ENCODE assay signal across 9 mouse cellular contexts in the genomic region with DNA sequence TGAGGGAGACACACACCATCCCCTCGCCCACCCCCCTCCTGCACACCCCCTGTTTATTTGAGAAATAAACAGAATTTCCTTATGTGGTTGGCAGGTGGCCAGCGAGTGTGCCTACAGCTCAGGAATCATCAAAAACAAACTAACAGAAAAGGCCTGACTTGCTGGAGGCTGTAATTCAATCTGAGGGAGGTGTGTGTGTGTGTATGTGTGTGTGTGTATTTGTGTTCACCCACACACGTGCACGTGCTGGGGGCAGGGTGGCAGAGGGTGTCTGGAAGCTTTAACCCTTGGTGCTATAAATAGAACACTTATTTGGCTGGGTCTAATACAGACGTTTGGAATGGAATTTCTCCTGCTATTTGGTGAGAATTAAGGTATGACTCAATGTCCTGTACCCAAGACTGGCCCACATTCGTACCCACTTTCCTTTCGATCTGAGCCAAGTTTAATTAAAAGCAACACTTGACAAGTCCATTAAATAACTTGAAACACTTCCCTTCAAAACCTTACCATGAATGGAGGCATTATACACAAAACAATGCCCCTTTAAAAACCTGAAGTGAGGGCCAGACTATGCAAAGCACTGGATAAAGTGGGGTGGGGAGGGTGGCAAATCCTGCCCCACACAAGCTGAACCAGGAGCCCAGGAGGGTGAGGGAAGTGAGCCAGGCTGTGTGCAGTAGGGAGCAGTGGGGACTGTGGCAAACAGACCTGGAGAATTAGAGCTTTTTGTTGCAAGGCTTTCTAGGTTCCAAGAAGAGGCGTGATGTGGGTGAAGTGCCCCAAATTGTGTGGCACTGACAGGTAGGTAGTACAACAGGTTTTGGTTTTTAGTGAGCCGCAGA. TPM values are rescaled to one million over a fixed set of nuclear protein-coding genes. Genes with fewer than 3 reads are reported as not detected.
DNase-seq lines count a peak whose midpoint lies in the region; ATAC-seq and TF ChIP-seq lines count a peak whose summit lies in the region.
"Had no signal": no experiment of that assay in that cellular context is flagged by ENCODE, and none has a peak within 500 bp of the region (broad histone marks: within the 10 kb centered on the region; RNA-seq: fewer than 3 reads in every experiment).

No protein-coding gene starts in this region.

- TF ChIP-seq CTCF in Patski (IDR thresholded peaks at IDR 0.05): no peak
- TF ChIP-seq CTCF in lung, postnatal 0 days (IDR thresholded peaks at IDR 0.05): no peak

- peaks cover 44% of the 10 kb centered on the region for H3K4me1 ChIP-seq in heart, embryonic 12.5 days (replicated peaks)
- H3K4me1 ChIP-seq in hindbrain, embryonic 14.5 days (replicated peaks; ENCODE audit: control insufficient read depth, insufficient read depth, low read length): no peaks in the 10 kb centered on the region; the same call in 1 of the 2 replicates
- H3K4me1 ChIP-seq in lung, postnatal 0 days (ENCODE audit: insufficient read depth, low read depth, low read length): peaks cover 23% of the 10 kb centered on the region

- H3K27ac ChIP-seq in heart, embryonic 12.5 days (ENCODE audit: poor library complexity, severe bottlenecking): peak overlapping the region; percentile 7
- H3K27ac ChIP-seq in hindbrain, embryonic 14.5 days: no peak overlapping the region
- H3K27ac ChIP-seq in lung, postnatal 0 days (ENCODE audit: low read length): no peak overlapping the region
- H3K27ac ChIP-seq: liver, embryonic 15.5 days had no signal

- peak; percentile 58 for TF ChIP-seq EP300 in lung, postnatal 0 days (IDR thresholded peaks at IDR 0.05)

- H3K4me2 ChIP-seq in heart, embryonic 12.5 days: no peak overlapping the region
- H3K4me2 ChIP-seq in hindbrain, embryonic 14.5 days (replicated peaks): no peak overlapping the region
- H3K4me2 ChIP-seq in lung, postnatal 0 days (replicated peaks; ENCODE audit: low read depth, low read length): no peak overlapping the region
- H3K4me2 ChIP-seq: liver, embryonic 15.5 days had no signal

- POLR2A ChIA-PET in Patski (lab: Charles Lee): interaction anchor here (0.6 to 1.3 kb wide), 2 partner anchors 8 to 11 kb away, joined by 3 read pairs; no protein-coding TSS in a partner anchor

- no peak overlapping the region for H3K4me3 ChIP-seq in heart, embryonic 12.5 days
- no peak overlapping the region for H3K4me3 ChIP-seq in hindbrain, embryonic 14.5 days (replicated peaks; ENCODE audit: low read length)
- no peak overlapping the region for H3K4me3 ChIP-seq in lung, postnatal 0 days (ENCODE audit: low read depth, low read length)
- H3K4me3 ChIP-seq: liver, embryonic 15.5 days had no signal

- CTCF ChIA-PET in Patski (lab: Charles Lee): interaction anchor here (0.6 to 1.5 kb wide), 3 partner anchors 9 to 22 kb away, joined by 3 to 4 read pairs (median 3); no protein-coding TSS in a partner anchor

- no peaks in the 10 kb centered on the region for H3K36me3 ChIP-seq in heart, embryonic 12.5 days
- H3K36me3 ChIP-seq in hindbrain, embryonic 14.5 days (replicated peaks; ENCODE audit: control insufficient read depth, insufficient read depth): no peaks in the 10 kb centered on the region
- no peaks in the 10 kb centered on the region for H3K36me3 ChIP-seq in lung, postnatal 0 days (ENCODE audit: insufficient read depth, low read length)
- H3K36me3 ChIP-seq: liver, embryonic 15.5 days had no signal

- 0 out of 2 replicates have a peak, but pooled peaks cover 15% of the 10 kb centered on the region for H3K27me3 ChIP-seq in heart, embryonic 12.5 days (replicated peaks)
- H3K27me3 ChIP-seq in Patski: no peaks in the 10 kb centered on the region
- H3K27me3 ChIP-seq in hindbrain, embryonic 14.5 days (ENCODE audit: control insufficient read depth, insufficient read depth, low read length): no peaks in the 10 kb centered on the region
- H3K27me3 ChIP-seq in lung, postnatal 0 days (replicated peaks; ENCODE audit: insufficient read depth, low read length): no peaks in the 10 kb centered on the region
- H3K27me3 ChIP-seq: liver, embryonic 15.5 days had no signal

- H3K9ac ChIP-seq in heart, embryonic 12.5 days: no peak overlapping the region
- H3K9ac ChIP-seq in hindbrain, embryonic 14.5 days: no peak overlapping the region
- H3K9ac ChIP-seq in lung, postnatal 0 days (replicated peaks; ENCODE audit: low read depth): no peak overlapping the region
- H3K9ac ChIP-seq: liver, embryonic 15.5 days had no signal

- intact Hi-C loops in heart, postnatal 36 days (cut with DNase I): no loop called here

- 40% methylated on average over 9 of the region's 9 CpGs for WGBS in heart, embryonic 12.5 days
- 46% methylated on average over 9 of the region's 9 CpGs for WGBS in hindbrain, embryonic 14.5 days
- 18% methylated on average over 9 of the region's 9 CpGs for WGBS in lung, postnatal 0 days

- in situ Hi-C loops in Patski (cut with MboI; ENCODE audit: low pct_unique_long_range_greater_than_20kb): loop anchor here (5.0 to 25.0 kb wide), 2 partner anchors 45 to 320 kb away; no protein-coding TSS in a partner anchor

- no peak for DNase-seq in heart, postnatal 36 days
- no peak for DNase-seq in Patski (ENCODE audit: low read depth, low spot score)
- no peak for DNase-seq in hindbrain, embryonic 14.5 days (ENCODE audit: low spot score)
- DNase-seq in lung, postnatal 0 days (ENCODE audit: low spot score): peak; percentile 51
- no peak for DNase-seq in MN1 (ENCODE audit: low spot score)
- no peak for DNase-seq in gastrocnemius, postnatal 10 days
- no peak for DNase-seq in frontal cortex, postnatal 10 days (ENCODE audit: low spot score in 2 of 2)

- no peaks in the 10 kb centered on the region for H3K9me3 ChIP-seq in heart, embryonic 12.5 days (replicated peaks)
- no peaks in the 10 kb centered on the region for H3K9me3 ChIP-seq in hindbrain, embryonic 14.5 days (ENCODE audit: control insufficient read depth, low read length)
- no peaks in the 10 kb centered on the region for H3K9me3 ChIP-seq in lung, postnatal 0 days (ENCODE audit: low read length)
- H3K9me3 ChIP-seq: liver, embryonic 15.5 days had no signal

- ATAC-seq in heart, embryonic 12.5 days (ENCODE audit: insufficient number of reproducible peaks, low FRiP score): 0 out of 2 replicates have a peak, but pooled peaks have one; percentile 19
- ATAC-seq in Patski: peak; percentile 15
- peak; percentile 68; the same call in 1 of the 2 replicates for ATAC-seq in hindbrain, embryonic 14.5 days (ENCODE audit: low FRiP score)
- ATAC-seq in lung, postnatal 0 days: peak; percentile 29

RNA-seq across cellular contexts. Expression of gene Myo10, which starts 20.1 kb away (rescaled TPM):
- polyA plus RNA-seq in heart, embryonic 12.5 days (2016; fragmentation: Nextera tagmentation; extraction: Ambion mirVana): 14.3 and 19.7 TPM in 2 replicates
- 10 to 100 TPM; 65.4 to 82.1 TPM for total RNA-seq in heart, postnatal 36 days (2021)
- polyA plus RNA-seq in Patski (2021): 30.3 TPM
- polyA plus RNA-seq in hindbrain, embryonic 14.5 days (2014; fragmentation: Nextera tagmentation; extraction: Ambion mirVana): 24.4 and 29.4 TPM in 2 replicates
- polyA plus RNA-seq in lung, postnatal 0 days (2015; fragmentation: Nextera tagmentation; extraction: Ambion mirVana): 17.3 and 20.2 TPM in 2 replicates
- total RNA-seq in gastrocnemius, postnatal 10 days (2021): 10 to 100 TPM; 63.8 to 70.8 TPM

Comparison
In these comparisons a context has a peak if more than half of its experiments do, and no peak if none do; other contexts are left out.
1. ATAC-seq: peak in every context shown above with its lines; median percentile 68 in hindbrain, embryonic 14.5 days; 29 in lung, postnatal 0 days; 19 in heart, embryonic 12.5 days; 15 in Patski.